Mouse (Mus musculus) mouse trophoblast stem cell (cell line): ENCODE data around the gene Gstm4.
"Not testable (repeated sequence)": the region's sequence is repeated elsewhere in the genome, so short reads cannot be mapped to it uniquely, and the experiment has no call there.

Source experiments
- in situ Hi-C, 2 experiments: fragments of 300-500 bp; cut with MseI, MboI; formaldehyde crosslinking; loops; 2 replicates in 1 of 2; 3 replicates in 1 of 2; pipeline ENCODE4 v1.15.1; 2025

Gstm4 gene

GRCm38 (mm10) chr3:108018190-108018820, 26.4 kb downstream of the Gstm4 start:
- in situ Hi-C loops: no loop called here

GRCm38 (mm10) chr3:108017473-108018189, 27.1 kb downstream of the Gstm4 start, which contains the start of gene Gstm1:
Gene Gstm1, minus strand, starts transcription at chr3:108017973.
- in situ Hi-C loops: no loop called here

GRCm38 (mm10) chr3:108016468-108016867, 28.2 kb downstream of the Gstm4 start:
- in situ Hi-C loops: not testable (repeated sequence)

GRCm38 (mm10) chr3:108014974-108015346, 29.7 kb downstream of the Gstm4 start:
- in situ Hi-C loops: no loop called here

GRCm38 (mm10) chr3:108014098-108014973, 30.4 kb downstream of the Gstm4 start:
- in situ Hi-C loops: no loop called here

GRCm38 (mm10) chr3:108013331-108013871, 31.3 kb downstream of the Gstm4 start:
- in situ Hi-C loops: no loop called here

- in situ Hi-C loops: no loop called here
These were observed 33.1 kb downstream of the Gstm4 start for GRCm38 (mm10) chr3:108011558-108011957.

GRCm38 (mm10) chr3:108010286-108010685, 34.4 kb downstream of the Gstm4 start:
- in situ Hi-C loops: no loop called here

GRCm38 (mm10) chr3:108002021-108002420, 42.7 kb downstream of the Gstm4 start:
- in situ Hi-C loops: no loop called here

GRCm38 (mm10) chr3:107999491-107999890, 45.2 kb downstream of the Gstm4 start:
- in situ Hi-C loops: no loop called here

GRCm38 (mm10) chr3:107998591-107998990, 46.1 kb downstream of the Gstm4 start:
- in situ Hi-C loops: no loop called here

GRCm38 (mm10) chr3:107996576-107996975, 48.1 kb downstream of the Gstm4 start:
- in situ Hi-C loops: no loop called here

- in situ Hi-C loops: not testable (repeated sequence)
These were observed 48.7 kb downstream of the Gstm4 start for GRCm38 (mm10) chr3:107995974-107996373.
